Mouse (Mus musculus) natural killer cell, adult 2 months (primary cell): ENCODE results near the gene Abcc10.

ENCODE experiments used
- DNase-seq, 2 experiments: peaks; one replicate each; pipeline ENCODE4 v3.0.0; 2022; ENCODE audit warnings: low spot score in 2 of 2

The Abcc10 gene

DNA sequence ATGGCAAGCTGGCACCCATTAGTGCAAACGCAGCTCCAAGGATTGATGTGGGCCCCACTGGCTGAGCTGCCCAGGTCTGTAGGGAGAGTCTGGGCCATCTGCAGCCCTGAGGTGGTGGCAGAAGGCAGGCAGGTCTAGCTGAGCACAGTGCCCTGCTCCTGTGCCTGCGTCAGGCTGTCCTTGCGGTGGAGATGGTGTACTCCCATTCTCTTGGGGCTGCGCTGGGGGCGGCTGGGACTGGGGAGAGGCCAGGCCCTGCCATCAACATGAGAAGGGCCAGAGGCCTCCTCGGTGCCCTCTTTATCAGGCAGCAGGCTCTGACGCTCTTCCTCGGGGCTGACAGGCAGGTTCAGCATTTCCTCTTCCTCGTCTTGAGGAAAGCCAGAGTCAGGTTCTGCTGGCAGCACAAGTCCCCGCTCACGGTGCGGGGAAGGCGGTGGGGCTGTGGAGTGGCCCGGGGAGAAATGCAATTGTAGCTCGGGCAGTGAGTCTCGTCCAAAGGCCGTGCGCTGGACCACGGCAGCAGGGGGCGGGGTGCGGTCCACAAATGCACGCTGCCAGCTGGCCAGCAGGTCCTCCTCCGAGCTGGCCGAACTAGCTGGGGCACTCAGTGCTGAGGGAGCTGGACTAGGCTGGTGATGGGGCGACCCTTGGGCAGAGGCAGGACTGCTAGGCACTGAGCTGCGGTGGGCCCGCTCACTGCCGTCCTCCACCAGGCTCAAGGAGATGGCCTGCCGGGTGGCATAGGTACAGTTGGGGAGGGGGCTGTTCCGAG, 69.7 kb downstream of the Abcc10 start:
- DNase-seq: no peak

DNA sequence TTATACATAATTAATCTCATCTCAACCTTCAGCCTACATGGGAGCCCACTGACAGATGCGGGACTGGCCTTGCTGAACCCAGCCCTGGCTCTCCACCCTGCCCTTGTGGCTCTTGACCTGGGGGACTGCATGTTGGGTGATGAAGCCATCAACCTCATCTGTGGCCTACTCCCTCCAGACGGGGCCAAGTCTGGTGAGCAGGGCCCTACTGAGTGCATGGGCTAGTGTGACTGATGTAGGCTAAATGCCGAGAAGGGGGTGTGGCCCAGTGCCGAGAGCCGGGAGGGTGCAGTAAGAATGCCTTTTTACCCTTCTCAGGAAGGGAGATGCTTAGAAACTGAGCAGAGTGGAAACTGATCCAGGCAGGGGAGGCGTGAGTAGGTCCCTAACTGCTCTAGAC, 73.0 kb downstream of the Abcc10 start:
- DNase-seq: no peak

DNA sequence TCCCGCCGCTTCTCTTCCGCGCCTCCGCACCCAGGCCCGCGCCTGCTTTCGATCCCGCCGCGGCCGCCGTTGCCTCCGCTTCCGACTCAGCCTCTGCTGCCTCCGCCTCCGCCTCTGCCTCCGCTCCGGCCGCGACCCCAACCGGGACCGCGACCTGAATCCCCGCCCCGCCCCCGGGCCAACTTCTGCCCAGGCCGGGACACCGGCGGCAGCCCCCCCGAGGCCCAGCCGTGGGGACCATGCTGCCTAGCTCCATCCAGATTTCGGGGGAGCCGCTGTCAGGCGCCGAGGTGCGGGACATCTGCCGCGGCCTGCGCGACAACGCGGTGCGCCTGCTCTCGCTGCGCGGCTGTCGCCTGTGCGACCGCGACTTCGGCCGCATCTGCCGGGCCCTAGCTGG, 74.0 kb downstream of the Abcc10 start:
- peak in 1 of 2 experiments; percentile 32 for DNase-seq

DNA sequence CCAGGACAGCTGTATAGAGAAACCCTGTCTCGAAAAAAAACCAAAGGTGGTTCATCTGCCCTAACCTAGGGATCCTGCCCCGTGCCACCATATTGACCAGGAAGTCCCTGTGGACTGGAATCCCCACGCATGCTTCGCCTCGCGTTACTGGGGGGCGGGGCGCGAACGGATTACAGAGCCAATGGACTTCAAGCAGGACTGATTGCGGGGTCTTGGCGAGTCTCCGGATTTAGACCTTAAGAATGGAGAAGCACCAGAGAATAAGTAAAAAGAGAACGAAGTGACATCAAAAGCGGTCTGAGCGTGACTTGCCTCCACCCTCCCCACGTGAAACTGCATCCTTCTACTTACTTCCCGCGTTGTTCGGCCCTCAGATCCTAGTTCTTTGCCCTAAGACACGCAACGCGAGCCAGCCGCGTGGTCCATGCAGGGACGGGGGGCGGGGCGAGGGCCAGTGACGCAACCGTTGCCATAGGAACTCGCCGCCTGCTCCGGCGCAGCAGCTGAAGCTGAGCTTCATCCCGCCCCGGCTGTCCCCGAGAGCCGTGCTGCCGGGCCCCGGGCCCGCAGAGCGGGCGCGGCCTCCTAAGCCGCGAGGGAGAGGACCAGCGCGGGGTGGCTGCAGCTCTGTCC, 74.6 kb downstream of the Abcc10 start, which contains the start of gene Lrrc73:
Gene Lrrc73 (plus strand): TSS at position 80 of the 633 bp plus-strand sequence.
- DNase-seq: peak; percentile 85 to 89
